Comparison of ENCODE assay signal across 8 mouse cellular contexts in genomic region chr17:86769330-86770211, GRCm38 (mm10). TPM values are rescaled to one million over a fixed set of nuclear protein-coding genes. Genes with fewer than 3 reads are reported as not detected.
A peak's percentile ranks its signal among the peaks of the same experiment; 100 is the strongest.
DNase-seq lines count a peak whose midpoint lies in the region; ATAC-seq lines count a peak whose summit lies in the region.

No protein-coding gene starts in this region.

- H3K27ac ChIP-seq in heart, embryonic 11.5 days (ENCODE audit: low read depth, low read length): peak overlapping the region; percentile 51; the same call in 1 of the 2 replicates
- H3K27ac ChIP-seq in forebrain, embryonic 12.5 days: no peak overlapping the region

- no peaks in the 10 kb centered on the region for H3K36me3 ChIP-seq in heart, embryonic 11.5 days (ENCODE audit: control insufficient read depth, insufficient read depth, low read length)
- H3K36me3 ChIP-seq in forebrain, embryonic 12.5 days (replicated peaks): no peaks in the 10 kb centered on the region

- 61% methylated on average over 16 of the region's 16 CpGs for WGBS in heart, embryonic 11.5 days (ENCODE audit: insufficient replicate concordance)
- 86% methylated on average over 16 of the region's 16 CpGs for WGBS in forebrain, embryonic 12.5 days

- no peaks in the 10 kb centered on the region for H3K9me3 ChIP-seq in heart, embryonic 11.5 days (replicated peaks; ENCODE audit: control insufficient read depth, low read length)
- H3K9me3 ChIP-seq in forebrain, embryonic 12.5 days: no peaks in the 10 kb centered on the region

- no peak overlapping the region for H3K9ac ChIP-seq in heart, embryonic 11.5 days (ENCODE audit: low read depth, low read length)
- H3K9ac ChIP-seq in forebrain, embryonic 12.5 days: no peak overlapping the region

- no peak overlapping the region for H3K4me3 ChIP-seq in heart, embryonic 11.5 days (ENCODE audit: low read depth, low read length)
- H3K4me3 ChIP-seq in forebrain, embryonic 12.5 days (replicated peaks): no peak overlapping the region

- ATAC-seq in frontal cortex, adult (ENCODE audit: low TSS enrichment): peak; percentile 31; the same call in 1 of the 2 replicates
- peak; percentile 66 for ATAC-seq in heart, embryonic 11.5 days (replicated peaks; ENCODE audit: insufficient number of reproducible peaks, low FRiP score, low TSS enrichment)
- 0 out of 2 replicates have a peak, but pooled peaks have one; percentile 40 for ATAC-seq in megakaryocyte, adult 5-6 weeks (ENCODE audit: poor library complexity, severe bottlenecking)
- ATAC-seq in forebrain, embryonic 12.5 days (ENCODE audit: low FRiP score): no peak

- DNase-seq in frontal cortex, postnatal 25 days (ENCODE audit: low spot score in 2 of 2): no peak
- peak; percentile 86 for DNase-seq in adrenal gland, adult 8-10 months
- peak; percentile 90 to 97 for DNase-seq in kidney, postnatal 25 days
- DNase-seq in left cerebral cortex, adult 8-10 months (ENCODE audit: low spot score in 2 of 2): no peak

- H3K27me3 ChIP-seq in heart, embryonic 11.5 days (ENCODE audit: control insufficient read depth, insufficient read depth, low read length): no peaks in the 10 kb centered on the region
- no peaks in the 10 kb centered on the region for H3K27me3 ChIP-seq in forebrain, embryonic 12.5 days

- no peak overlapping the region for H3K4me2 ChIP-seq in heart, embryonic 11.5 days
- H3K4me2 ChIP-seq in forebrain, embryonic 12.5 days: no peak overlapping the region

- H3K4me1 ChIP-seq in heart, embryonic 11.5 days (ENCODE audit: control insufficient read depth, insufficient read depth, low read length): peaks cover 22% of the 10 kb centered on the region
- H3K4me1 ChIP-seq in forebrain, embryonic 12.5 days: no peaks in the 10 kb centered on the region

RNA-seq across cellular contexts. Expression of gene Epas1, which starts 16.1 kb away (rescaled TPM):
- total RNA-seq in adrenal gland, adult 8-10 months (2022): 100 to 1,000 TPM; 204 to 224 (median 215) TPM
- polyA plus RNA-seq in heart, embryonic 11.5 days (2014; fragmentation: Nextera tagmentation; extraction: Ambion mirVana): 11.5 and 14.8 TPM in 2 replicates
- 0.91 and 1.3 TPM in 2 replicates for total RNA-seq in megakaryocyte, adult 5-6 weeks (2015)
- 0.07 and 0.33 TPM in 2 replicates for total RNA-seq in megakaryocyte, adult 5-6 weeks (2017)
- polyA plus RNA-seq in forebrain, embryonic 12.5 days (2016; fragmentation: Nextera tagmentation; extraction: Ambion mirVana): 2.8 and 3.3 TPM in 2 replicates
- 100 to 1,000 TPM in 1 of 4 experiments, 10 to 100 TPM in 3; 92.7 to 101 (median 97.1) TPM for total RNA-seq in left cerebral cortex, adult 8-10 months (2022)

Comparison
In these comparisons a context has a peak if more than half of its experiments do, and no peak if none do; other contexts are left out.
1. DNase-seq: peak in adrenal gland, adult 8-10 months (single experiment) and kidney, postnatal 25 days (2 of 2); none in frontal cortex, postnatal 25 days (0 of 2) and left cerebral cortex, adult 8-10 months (0 of 2).
2. RNA of gene Epas1, which starts 16.1 kb away (total RNA-seq): 204 to 224 TPM in adrenal gland, adult 8-10 months and 92.7 to 101 TPM in left cerebral cortex, adult 8-10 months; 0.07 to 1.3 TPM in megakaryocyte, adult 5-6 weeks; every median in the first group is over 10 times any median in the second.